Mouse (Mus musculus): Measurements from ENCODE around the gene Rhox7a.
"Not testable (repeated sequence)": the region's sequence is repeated elsewhere in the genome, so short reads cannot be mapped to it uniquely, and the experiment has no call there.

The Rhox7a gene

DNA sequence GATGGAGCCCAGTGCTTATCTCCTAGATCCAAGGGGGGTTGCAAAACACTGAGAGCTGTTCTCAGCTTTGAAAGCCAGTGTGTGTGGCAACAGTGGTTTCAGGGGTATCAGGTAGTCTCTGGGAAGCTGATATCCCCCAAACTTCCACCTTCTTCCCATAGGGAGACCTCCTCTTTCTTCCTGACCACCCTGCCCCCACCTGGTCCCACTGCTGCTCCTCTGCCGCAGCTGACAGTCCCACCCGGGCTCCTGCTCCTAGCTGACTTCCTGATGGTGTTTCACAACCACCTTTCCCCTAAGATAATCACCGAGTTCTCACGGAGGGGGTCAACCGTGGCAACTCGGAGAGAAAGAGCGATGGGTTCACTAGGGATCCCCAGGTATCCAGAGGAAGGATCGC, at the start of gene Rhox7a:
TSS of gene Rhox7a (plus strand) at position 301 of the 400 bp plus-strand sequence.
- not testable (repeated sequence) for DNase-seq (ENCODE audit: low spot score)

DNA sequence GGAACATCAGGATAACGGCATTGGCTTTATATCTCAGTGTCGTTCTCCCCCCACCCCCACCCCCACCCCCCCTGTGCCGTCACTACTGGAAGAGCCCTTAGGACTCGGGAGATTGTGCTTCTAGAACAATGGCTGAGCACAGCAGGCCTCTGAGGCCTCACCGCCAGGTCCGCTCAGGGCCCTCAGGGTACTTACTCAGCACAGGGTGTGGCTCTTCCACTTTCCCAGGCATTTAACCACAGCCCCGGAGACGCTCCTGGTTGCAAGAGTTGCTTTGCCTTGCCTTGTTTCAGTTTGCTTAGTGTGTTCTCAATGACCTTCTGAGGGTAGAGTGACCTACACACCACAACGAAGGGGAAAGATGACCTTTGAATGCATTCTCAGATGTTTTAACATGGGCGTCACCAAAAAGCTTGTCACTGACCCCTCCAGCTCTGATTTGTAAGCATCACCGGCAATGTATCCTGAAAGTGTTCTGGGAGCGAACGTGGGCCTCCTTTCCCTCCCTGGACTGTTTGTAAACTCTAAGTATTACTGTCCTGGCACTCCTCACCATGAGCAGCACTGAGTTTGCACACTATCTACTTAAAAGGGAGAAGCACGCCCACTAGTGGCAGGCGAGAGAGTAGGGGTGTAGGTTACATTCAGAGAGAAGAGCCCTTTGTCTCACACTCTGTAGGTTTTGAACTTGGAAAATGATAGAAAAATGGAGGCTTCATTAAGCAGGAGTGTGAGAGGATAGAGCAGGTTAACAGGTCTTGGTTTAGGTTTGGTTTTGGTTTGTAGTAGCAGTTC, 24.0 kb upstream of the Rhox7a start:
- no peak for DNase-seq (ENCODE audit: low spot score)

DNA sequence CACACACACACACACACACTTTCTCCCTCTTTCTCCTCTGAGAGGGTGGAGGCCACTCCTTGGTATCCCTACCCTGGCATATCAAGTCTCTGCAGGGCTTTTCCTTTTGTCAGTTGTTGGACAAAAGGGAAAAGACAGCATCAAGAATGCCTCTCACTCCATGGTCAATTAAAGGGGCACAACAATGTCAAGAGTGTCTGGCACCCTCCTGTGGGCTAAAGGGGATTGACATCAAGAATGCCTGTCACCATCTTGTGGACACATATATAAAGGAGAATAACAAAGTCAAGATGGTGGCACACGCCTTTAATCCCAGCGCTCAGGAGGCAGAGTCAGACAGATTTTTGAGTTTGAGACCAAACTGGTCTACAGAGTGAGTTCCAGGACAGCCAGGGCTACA, 22.1 kb upstream of the Rhox7a start:
- DNase-seq (ENCODE audit: low spot score) = no peak

DNA sequence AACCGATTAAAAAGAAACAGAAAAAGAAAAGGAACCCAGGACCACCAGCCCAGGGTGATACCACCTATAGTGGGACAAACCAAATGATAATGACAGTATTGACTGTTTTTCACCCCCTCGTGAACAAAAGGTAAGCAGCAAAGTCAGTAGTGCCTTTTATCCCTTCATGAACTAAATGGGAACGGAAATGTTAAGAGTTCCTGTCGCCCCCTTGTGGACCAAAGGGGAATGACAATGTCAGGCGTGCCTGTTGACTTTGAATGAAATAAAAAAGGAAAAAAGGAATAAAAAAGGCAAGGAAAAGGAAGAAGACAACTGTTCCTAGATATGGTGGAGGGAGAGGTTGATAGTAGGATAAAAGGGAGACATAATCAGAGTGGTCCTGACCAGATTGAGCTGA, 20.3 kb upstream of the Rhox7a start:
- no peak for DNase-seq (ENCODE audit: low spot score)

DNA sequence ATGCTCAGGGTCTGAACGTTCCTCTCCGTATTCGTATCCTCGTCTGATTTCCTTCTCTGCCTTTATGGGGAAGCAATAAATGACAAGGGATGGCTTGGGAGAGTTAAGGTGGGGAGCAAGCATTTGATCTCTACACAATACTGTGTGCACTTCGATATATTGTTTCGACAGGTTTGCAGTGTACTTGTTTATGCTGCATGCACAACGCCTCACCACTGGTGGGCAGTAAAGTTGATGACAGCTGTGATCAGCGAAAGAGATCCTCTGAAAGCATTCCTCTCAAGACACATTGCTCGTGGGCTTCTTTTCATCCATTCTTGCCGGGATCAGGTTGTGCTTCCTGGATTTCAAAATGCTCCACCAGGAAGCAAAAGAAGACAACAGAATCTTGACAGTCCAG, 15.8 kb upstream of the Rhox7a start:
- DNase-seq (ENCODE audit: low spot score) = no peak

DNA sequence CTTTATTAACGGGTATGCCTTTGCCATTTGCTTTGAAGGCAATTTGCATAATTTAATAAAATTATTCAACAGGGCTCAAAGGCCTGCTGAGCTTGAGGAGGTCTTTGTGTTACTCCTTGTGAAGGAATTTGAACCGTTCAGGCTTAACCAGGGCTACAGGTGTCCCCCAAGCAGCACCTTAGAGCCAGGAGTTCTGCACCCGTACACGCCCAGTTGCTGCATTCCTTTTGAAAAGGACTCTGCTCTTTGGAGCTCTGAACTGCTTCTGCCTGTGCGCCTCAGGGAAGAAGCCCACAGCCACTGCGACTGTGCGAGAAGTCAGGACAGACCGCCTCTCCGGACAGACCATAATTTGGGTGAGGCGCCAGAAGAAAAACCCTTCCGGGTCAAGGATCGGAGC, 4.9 kb upstream of the Rhox7a start, which contains the start of gene Rhox6:
TSS of gene Rhox6 (plus strand) at position 301 of the 400 bp plus-strand sequence.
- DNase-seq (ENCODE audit: low spot score) = not testable (repeated sequence)

DNA sequence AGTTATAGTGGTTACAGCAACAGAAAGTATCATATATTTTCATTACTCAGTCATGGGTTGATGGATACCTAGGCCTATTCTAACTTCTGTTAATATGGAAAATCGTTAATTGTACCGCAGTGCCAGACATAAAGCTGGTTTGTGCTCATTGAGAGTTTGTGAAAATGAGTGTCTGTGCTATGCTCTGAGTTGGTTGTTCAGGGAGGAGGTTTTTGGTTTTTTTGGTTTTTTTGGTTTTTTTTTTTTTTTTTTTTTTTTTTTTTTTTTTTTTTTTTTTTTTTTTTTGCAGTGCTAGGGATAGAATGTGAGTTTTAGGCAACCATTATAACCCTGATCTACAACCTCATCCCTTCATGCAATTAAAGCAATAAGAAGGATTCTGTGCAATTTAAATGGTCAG, 40.2 kb downstream of the Rhox7a start:
- DNase-seq (ENCODE audit: low spot score) = no peak

DNA sequence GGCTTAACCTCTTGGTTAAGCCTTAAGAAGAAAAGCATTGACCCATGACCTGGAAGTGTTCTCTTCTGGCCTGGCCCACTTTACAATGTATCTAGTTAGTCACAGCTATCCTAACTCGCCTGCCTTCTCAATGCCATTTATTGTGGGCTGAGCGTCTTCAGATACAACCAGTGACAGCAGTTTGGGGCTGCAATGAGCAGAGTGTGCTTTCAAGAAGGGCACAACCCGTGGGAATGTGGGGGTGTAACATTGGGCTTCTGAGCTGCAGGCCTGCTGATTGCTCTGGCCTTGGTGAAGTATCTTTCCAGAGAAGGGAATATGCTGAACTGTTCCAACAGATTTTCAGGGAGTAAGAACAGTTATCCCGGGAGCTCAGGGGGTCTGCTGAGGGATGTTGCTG, 47.4 kb downstream of the Rhox7a start, which contains the start of gene Rhox8:
TSS of gene Rhox8 (minus strand) at position 101 of the 400 bp plus-strand sequence.
- DNase-seq (ENCODE audit: low spot score) = no peak
